Mouse (Mus musculus) erythroblast, embryonic 14.5 days (primary cell): Measurements from ENCODE around the gene Nfat5. TPM values are rescaled to one million over a fixed set of nuclear protein-coding genes. Genes with fewer than 3 reads are reported as not detected.

Source experiments
- H3K27me3 ChIP-seq: 2 replicates; pipeline ENCODE4 v1.6.1; 2012; ENCODE audit warnings: inconsistent platforms; ENCODE audit not compliant: control insufficient read depth
- H3K36me3 ChIP-seq: 2 replicates; pipeline ENCODE4 v1.6.1; 2012; ENCODE audit warnings: mild to moderate bottlenecking, inconsistent platforms; ENCODE audit not compliant: control insufficient read depth
- H3K4me1 ChIP-seq: 2 replicates; pipeline ENCODE4 v1.6.1; 2012; ENCODE audit warnings: inconsistent platforms; ENCODE audit not compliant: control insufficient read depth
- H3K4me3 ChIP-seq: replicated peaks from 2 replicates; pipeline ENCODE3; 2012; ENCODE audit warnings: moderate library complexity, mild to moderate bottlenecking, inconsistent platforms
- H3K9me3 ChIP-seq: 2 replicates; pipeline ENCODE4 v1.6.1; 2012; ENCODE audit warnings: low read length, inconsistent platforms, mixed read lengths; ENCODE audit not compliant: control insufficient read depth
- GATA1 ChIP-seq: IDR thresholded peaks from 2 replicates; pipeline ENCODE4 v1.6.1; 2012; ENCODE audit warnings: low read length, inconsistent platforms, mixed read lengths
- TAL1 ChIP-seq: IDR thresholded peaks from 3 replicates; pipeline ENCODE4 v1.6.1; 2012; ENCODE audit warnings: low read length, inconsistent platforms, mixed read lengths
- polyA plus RNA-seq: library from polyadenylated mRNA; stranded (reverse); fragments of >175 nt; gene quantifications from 2 replicates; pipeline ENCODE4 v1.2.3, GENCODE M21; 2012

The Nfat5 gene
- 0.04 TPM in 2 replicates for polyA plus RNA-seq

DNA sequence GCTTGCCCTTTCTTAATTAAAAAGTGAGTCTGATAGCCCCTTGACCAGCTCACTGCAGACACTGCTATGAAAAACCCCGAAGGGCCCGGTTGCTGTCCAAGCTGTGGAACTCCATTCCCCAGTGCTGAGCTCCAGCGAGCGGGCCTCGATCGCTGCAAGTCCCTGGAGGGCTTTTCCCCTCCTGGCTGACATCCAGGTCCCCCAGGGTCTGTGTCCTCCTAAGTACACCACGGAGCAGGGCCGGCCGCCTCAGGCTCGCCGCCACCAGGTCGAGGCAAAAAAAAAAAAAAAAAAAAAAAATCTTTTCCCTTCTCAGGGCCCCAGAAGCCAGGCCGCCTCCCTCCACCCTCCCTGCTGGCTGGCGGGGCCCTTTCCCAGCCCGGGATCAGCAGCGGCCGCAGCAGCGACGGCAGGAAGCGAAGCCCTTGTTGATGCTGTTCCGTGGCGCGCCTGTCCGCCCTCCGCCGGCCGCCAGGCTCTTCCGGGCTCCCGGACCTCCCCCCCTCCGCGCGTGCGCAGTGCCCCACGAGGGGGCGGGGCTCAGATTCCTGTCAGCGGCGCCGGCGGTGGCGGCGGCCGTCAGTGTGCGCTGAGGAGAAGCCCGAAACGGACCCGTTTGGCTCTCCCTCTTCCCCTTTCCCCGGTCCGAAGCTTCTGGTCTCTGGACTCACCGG is at the start of gene Nfat5:
Nfat5 (plus strand) TSS at position 543 of the 674 bp plus-strand sequence.
- Histone ChIP-seq H3K4me3 (peak within 1 kb of the TSS; percentile 94), H3K36me3 (no peaks in the 10 kb centered on the region), H3K4me1 (peaks cover 26% of the 10 kb centered on the region), H3K27me3 (no peaks in the 10 kb centered on the region), H3K9me3 (no peaks in the 10 kb centered on the region)
- no peak for TF ChIP-seq GATA1
- TF ChIP-seq TAL1 = no peak

DNA sequence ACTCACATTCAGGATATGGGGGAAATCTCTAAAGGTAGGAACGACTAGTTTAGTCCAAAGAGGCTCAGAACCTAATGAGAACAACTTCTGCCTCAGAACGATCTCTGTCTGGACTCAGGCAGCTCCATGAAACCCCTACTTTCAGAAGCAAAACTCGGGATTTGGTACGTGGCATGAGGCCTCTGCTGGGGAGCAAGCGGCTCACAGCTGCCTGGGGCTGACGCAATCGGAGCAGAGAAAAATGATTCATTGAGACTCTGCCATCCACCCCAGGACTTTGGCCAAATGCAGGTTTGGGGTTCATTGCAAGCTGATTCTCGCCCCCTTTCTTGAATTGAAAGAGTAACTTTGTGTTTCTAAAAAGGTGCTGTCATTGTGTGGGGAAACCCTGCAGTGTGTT is 49.1 kb upstream of the Nfat5 start:
- Histone ChIP-seq H3K27me3 (no peaks in the 10 kb centered on the region), H3K4me3 (no peak overlapping the region), H3K36me3 (no peaks in the 10 kb centered on the region), H3K4me1 (no peaks in the 10 kb centered on the region), H3K9me3 (no peaks in the 10 kb centered on the region)
- TF ChIP-seq GATA1 (no peak), TAL1 (no peak)

DNA sequence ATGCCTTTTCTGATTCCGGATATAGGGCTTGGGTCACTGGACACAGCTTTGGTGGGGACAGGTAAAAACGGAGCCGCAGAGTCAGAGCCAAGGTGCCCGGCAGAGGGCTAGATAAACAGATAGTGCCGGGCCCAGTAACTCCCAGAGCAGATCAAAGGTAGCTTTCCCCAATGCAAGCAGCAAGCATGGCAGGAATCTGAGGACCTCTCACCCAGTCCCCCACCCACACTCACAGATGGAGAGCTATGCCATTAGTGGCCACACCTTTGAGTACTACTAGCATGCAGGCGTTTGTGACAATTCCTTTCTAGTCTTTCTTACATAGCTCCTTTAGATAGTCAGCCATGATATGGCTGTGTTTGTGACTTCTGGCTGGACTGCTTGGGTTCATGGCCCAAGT is 44.8 kb upstream of the Nfat5 start:
- TF ChIP-seq GATA1 (no peak), TAL1 (no peak)
- Histone ChIP-seq H3K4me1 (no peaks in the 10 kb centered on the region), H3K9me3 (no peaks in the 10 kb centered on the region), H3K4me3 (no peak overlapping the region), H3K36me3 (no peaks in the 10 kb centered on the region), H3K27me3 (no peaks in the 10 kb centered on the region)

DNA sequence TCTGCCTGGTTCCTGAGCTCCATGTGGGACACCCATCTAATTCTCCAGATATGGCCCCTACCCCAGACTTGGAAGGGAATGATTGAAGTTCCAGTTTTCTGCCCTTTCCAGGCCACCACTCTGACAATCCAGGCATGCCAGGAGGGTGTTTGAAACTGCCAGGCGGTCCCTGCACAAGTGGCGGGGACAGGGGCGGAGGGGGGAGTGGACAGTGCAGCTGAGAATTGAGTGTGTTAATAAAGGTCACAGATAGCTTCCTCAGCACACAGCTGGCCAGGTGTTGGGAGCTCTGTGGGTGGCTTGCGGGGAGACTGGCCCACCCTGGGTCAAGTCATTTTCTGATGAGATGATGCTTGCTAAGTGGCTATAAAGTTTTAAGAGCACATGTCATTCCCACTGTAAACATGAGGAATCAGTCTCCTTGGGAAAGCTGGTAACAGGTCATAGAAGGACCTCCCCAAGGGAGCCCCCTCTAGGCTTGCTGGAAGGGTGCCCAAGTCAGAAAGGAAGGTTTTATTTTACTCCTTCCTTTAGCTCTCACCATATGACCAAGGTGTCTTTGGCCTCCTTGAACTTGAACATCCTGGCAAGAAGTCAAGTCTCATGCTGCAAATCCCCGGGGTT is 41.7 kb upstream of the Nfat5 start:
- no peak overlapping the region for H3K4me3 ChIP-seq
- H3K9me3 ChIP-seq = no peaks in the 10 kb centered on the region
- H3K27me3 ChIP-seq = no peaks in the 10 kb centered on the region
- no peaks in the 10 kb centered on the region for H3K36me3 ChIP-seq
- peaks cover 11% of the 10 kb centered on the region for H3K4me1 ChIP-seq
- TF ChIP-seq GATA1 = no peak
- TF ChIP-seq TAL1 = no peak

DNA sequence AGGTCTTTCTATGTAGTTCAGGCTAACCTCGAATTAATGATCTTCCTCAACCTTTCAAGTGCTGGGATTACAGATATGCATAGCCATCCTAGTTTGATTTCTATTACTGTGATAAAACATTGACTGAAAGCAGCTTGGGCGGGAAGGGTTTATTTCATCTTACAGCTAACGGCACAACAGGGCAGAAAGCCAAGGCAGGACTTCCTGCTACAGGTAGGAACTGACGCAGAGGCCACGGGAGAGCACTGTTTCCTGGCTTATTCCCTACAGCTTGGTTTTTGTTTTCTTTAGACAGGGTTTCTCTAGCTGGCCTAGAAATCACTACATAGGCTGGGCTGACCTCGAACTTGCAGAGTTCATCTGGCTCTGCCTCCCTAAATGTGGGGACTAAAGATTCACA is 40.1 kb upstream of the Nfat5 start:
- Histone ChIP-seq H3K9me3 (no peaks in the 10 kb centered on the region), H3K27me3 (no peaks in the 10 kb centered on the region), H3K4me1 (peaks cover 11% of the 10 kb centered on the region), H3K4me3 (no peak overlapping the region), H3K36me3 (no peaks in the 10 kb centered on the region)
- TF ChIP-seq GATA1 (no peak), TAL1 (no peak)

DNA sequence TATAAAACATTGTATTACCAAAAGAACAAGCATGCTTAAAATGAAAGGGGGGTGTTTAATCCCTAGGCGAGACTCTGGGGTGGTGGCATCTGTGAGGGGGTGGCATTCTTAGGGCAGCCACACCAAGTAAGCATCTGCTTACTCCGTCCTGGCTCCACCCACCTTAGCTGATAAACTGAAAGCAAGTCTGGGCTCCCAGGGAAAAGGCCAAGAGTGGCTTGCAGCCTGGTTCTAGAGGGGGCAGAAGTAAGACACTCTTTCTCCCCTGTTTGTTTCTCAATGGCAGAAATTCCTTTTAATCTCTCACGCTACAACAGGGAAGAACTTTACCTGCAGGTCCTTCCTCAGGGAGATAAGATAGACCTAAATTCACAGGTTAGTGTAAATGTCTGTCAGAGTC is 38.9 kb upstream of the Nfat5 start:
- no peaks in the 10 kb centered on the region for H3K36me3 ChIP-seq
- no peak overlapping the region for H3K4me3 ChIP-seq
- H3K4me1 ChIP-seq = peaks cover 11% of the 10 kb centered on the region
- H3K27me3 ChIP-seq = no peaks in the 10 kb centered on the region
- H3K9me3 ChIP-seq = no peaks in the 10 kb centered on the region
- TF ChIP-seq GATA1 = no peak
- no peak for TF ChIP-seq TAL1

DNA sequence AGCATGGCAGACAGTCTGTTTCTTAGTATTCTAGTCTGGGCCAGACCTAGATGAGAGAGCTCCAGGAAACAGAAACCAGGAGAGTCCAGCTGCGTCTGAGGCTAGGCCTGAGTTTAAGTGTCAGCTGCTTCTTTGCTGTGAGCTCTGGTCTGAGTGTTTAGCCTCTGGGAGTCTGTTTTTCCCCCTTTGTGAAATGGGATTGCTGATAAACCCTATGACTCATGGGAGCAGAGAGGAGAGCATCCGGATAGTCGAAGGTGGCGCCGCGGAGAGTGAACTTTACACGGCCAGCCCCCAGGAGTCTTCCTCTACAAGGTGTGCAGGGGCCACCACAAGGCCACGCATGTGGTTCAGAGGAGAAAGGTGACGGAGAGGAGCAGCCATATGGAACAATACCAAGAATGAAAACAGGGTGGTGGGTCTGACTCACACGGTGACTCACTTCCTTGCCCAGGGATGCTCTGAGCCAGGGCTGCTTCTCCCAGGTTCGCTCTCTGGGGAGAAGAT is 38.3 kb upstream of the Nfat5 start:
- no peak for TF ChIP-seq GATA1
- TF ChIP-seq TAL1 = no peak
- Histone ChIP-seq H3K36me3 (no peaks in the 10 kb centered on the region), H3K4me3 (no peak overlapping the region), H3K4me1 (peaks cover 11% of the 10 kb centered on the region), H3K9me3 (no peaks in the 10 kb centered on the region), H3K27me3 (no peaks in the 10 kb centered on the region)

DNA sequence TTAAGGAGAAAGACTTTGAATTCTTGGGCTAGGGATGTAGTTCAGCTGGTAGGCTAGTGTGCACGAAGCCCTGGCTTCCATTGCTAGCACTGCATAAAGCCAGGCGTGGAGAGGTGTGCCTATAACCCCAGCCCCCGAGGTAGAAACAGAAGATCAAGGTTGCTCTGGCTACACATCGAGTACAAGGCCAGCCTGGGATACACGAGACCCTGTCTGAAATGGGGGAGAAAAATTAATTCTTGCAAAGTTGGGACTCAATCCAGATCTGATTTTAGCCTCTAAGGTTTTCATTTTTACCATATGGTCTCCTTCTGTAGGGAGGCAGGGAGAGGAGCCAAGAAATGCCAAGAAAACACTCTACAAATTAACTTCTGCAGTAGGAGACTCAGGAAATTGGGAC is 36.0 kb upstream of the Nfat5 start:
- no peaks in the 10 kb centered on the region for H3K27me3 ChIP-seq
- no peaks in the 10 kb centered on the region for H3K9me3 ChIP-seq
- no peaks in the 10 kb centered on the region for H3K36me3 ChIP-seq
- peaks cover 15% of the 10 kb centered on the region for H3K4me1 ChIP-seq
- H3K4me3 ChIP-seq = no peak overlapping the region
- TF ChIP-seq GATA1 (no peak), TAL1 (no peak)

DNA sequence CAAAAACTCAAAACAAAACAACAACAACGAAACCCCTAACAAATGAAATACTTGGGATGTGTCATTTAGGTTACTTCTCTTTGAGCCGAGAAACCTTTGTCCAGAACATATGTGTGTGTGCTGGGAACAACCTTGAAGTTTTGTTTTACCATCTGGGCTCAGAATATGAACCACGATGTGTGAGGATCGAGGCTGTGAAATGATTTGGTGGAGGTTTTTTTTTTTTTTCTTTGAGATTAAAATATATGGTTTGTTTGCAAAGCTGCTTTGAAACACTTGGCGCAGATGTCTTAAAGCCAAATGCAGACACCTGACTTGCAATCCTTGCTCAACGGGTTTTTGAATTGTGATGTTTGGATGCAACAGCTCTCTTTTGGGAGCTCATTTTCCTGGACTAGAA is 33.1 kb upstream of the Nfat5 start:
- Histone ChIP-seq H3K4me1 (peaks cover 6% of the 10 kb centered on the region), H3K27me3 (no peaks in the 10 kb centered on the region), H3K4me3 (no peak overlapping the region), H3K36me3 (no peaks in the 10 kb centered on the region), H3K9me3 (no peaks in the 10 kb centered on the region)
- TF ChIP-seq TAL1 (no peak), GATA1 (no peak)

DNA sequence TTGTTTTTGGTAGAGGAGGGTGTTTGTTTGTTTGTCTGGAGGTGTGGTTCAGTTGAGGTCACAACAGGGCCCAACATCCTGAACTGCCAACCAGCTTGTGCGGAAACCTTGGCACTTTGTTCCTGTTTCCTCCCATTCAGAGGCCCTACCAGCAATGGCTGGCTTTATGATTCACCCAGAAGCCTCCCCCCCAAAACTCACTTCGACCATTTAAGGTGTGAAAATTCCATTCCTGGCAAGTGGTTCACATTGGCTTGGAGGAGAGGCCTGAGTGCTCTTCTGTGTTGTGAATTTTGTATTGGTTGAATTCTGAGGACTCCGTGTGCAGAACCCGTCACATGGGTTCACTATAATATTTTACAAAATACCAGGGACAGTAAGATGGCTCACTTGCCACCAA is 32.1 kb upstream of the Nfat5 start:
- peaks cover 4% of the 10 kb centered on the region for H3K4me1 ChIP-seq

More for the DNA sequence above, 32.1 kb upstream of the Nfat5 start:
- no peaks in the 10 kb centered on the region for H3K36me3 ChIP-seq
- H3K9me3 ChIP-seq = no peaks in the 10 kb centered on the region
- TF ChIP-seq GATA1 (no peak), TAL1 (no peak)
- H3K4me3 ChIP-seq = no peak overlapping the region
- H3K27me3 ChIP-seq = no peaks in the 10 kb centered on the region
